Mouse (Mus musculus): ENCODE data around the gene Madd.

DNA sequence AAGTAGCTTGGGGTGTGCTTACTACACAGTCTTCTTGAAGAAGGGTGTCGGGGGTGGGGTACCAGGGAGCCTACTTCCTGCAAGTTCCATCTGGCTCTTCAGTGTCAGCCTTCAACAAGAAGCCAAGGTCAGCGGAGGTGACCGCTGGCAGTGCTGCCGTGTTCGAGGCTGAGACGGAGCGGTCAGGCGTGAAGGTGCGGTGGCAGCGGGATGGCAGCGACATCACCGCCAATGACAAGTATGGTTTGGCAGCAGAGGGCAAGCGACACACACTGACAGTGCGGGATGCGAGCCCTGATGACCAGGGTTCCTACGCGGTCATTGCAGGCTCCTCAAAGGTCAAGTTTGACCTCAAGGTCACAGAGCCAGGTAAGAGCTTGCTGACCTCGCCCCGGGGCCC, 64.6 kb downstream of the Madd start:
- TF ChIP-seq CTCF (IDR thresholded peaks at IDR 0.05; ENCODE audit: control insufficient read depth, insufficient read depth, low read length) (no peak), POLR2A (IDR thresholded peaks at IDR 0.05; ENCODE audit: borderline replicate concordance, control insufficient read depth, low read depth, low read length) (no peak)

Measured in bone marrow, adult 2 months (tissue).